Mouse (Mus musculus): ENCODE data around the gene Amotl1.
"Not testable (repeated sequence)": the region's sequence is repeated elsewhere in the genome, so short reads cannot be mapped to it uniquely, and the experiment has no call there.

The Amotl1 gene

DNA sequence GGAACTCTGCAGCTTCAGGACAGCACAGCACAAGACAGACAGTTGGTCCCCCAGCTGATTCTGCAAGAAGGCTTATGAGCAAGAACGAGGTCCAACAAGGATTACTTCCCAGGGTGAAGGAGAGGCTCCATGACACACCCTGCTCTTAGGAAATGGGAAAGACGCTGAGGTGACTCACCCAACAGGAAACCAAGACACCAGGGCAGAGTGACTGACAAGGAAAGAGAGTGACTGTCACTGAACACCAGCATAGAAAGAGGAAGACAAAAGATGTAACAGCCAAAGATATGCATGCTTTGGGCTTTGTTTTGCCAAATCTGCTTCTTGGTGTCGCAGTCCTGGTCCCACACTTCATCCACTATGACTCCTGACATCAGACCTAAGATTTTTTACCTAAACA lies 40.5 kb downstream of the Amotl1 start:
- in situ Hi-C loops (cut with MseI, MboI): no loop called here

DNA sequence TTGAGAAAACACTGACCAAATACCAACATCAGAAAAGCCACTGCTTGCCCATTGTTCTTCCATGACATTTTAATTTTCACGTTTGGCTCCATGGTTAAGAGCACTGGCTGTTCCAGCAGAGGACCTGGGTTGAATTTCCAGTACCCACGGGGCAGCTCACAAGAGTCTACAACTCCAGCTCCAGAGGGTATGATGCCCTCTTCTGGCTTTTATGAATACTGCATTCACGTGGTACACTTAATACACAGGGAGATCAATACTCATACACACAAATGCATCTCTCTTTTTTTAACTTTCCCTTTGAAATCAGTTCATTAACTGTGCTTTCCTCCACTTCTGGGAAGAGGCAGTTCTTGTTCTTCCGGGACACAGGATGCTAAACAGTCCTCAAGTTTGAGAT lies 41.4 kb downstream of the Amotl1 start:
- in situ Hi-C loops (cut with MseI, MboI): no loop called here

DNA sequence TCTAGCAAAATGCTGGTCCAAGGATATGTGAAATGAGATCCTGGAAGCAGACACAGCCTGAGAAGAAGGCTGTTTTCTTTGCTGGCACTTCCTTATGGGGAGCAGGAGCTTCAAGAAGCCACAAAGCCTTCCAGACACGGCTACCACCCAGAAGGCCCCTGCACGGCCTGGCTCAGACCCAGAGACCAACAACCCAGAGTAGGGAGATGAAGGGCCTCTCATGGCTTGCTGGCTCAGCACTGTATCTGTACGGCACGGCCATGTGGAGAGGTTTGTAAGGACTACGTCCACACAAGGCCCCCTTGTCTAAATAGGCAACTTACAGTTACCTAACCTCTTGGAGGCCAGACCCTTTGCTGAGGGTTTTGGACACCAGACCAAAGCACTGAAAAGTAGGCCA lies 45.1 kb downstream of the Amotl1 start:
- in situ Hi-C loops (cut with MseI, MboI): no loop called here

DNA sequence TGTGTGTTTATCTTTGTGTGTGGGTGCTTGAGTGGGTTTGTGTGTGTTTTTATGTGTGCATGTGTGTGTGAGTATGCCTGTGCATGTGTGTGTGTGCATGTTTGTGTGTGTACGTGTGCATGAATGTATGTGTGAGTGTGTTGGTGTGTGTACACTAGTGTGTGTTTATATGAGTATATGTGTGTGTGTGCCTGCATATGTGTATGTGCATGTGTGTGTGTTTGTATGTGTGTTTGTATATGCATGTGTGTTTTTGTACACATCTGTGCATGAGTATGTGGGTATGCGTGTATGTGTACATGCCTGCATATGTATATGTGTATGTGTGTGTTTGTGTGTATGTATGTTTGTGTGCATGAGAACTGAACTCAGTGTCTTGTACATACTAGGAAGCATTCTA lies 46.7 kb downstream of the Amotl1 start:
- in situ Hi-C loops (cut with MseI, MboI): no loop called here

DNA sequence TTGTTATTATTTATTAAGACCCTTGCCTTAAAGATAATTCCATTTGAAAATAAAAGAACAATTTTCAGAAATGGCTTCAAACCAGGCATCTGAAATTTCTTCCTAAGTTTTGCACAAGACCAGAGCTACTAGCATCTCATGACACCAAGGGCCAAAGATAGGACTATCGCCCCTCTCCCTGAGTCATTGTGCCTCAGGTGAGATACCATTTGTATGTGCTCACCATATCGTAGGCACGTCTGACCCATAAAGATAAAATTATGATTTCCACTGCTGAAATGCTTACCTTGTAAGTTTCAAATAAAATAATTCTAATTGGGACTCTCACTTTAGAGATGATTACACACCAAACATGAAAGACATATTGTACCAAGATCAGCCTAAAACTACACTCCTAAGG lies 47.4 kb downstream of the Amotl1 start:
- in situ Hi-C loops (cut with MseI, MboI): no loop called here

DNA sequence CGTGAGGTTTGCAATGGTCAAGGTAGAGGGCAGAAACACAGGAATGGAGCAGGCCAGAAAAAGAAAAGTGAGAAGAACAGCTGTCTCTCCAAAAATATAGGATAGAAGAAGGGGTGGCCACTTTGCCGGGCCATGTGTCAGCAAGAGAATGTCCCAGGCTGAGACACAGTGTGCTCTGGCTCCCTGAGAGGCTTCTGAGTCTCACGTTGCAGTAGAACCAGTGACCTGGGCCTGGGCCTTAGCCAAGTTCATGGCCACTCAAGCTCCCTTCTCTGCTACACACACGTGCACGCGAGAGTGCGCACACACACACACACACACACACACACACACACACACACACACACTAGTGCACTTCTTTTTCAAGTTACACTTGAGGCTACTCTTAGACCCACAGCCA lies 48.0 kb downstream of the Amotl1 start:
- in situ Hi-C loops (cut with MseI, MboI): no loop called here

DNA sequence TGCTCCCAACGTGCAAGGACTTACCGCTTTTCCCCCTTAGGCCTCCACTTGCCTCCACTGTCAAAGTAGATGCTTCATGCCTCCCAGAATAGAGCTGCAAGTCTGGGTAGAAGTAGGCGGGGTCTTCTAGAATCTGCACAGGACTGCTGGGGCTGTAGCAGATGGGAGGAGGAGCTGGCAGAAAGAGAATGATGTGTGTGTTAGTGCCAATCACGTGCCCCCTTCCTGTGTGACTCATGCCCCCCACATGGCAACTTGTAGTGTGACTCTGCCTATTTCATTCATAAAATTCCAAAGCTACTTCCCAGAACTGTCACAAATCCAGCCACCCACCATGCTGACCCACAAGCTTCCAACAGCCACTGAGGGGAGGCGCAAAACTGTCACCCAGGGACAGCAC lies 48.4 kb downstream of the Amotl1 start:
- in situ Hi-C loops (cut with MseI, MboI): no loop called here

DNA sequence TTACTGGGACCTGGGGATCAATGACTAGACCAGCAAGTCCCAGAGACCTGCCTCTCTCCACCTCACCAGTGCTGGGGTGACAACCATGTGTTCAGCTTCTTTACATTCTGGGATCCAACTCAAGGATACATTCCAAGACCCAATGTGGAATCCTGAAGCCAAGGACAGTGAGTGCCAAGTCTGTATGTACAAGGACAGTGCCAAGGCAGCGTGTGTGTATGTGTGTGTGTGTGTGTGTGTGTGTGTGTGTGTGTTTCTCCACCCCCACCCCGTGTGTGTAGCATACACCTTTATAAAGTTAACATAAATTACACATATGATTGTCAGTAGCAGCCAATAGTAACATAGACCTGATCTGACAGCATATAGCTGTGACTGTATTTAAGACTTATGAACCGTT lies 49.0 kb downstream of the Amotl1 start:
- in situ Hi-C loops (cut with MseI, MboI): no loop called here

DNA sequence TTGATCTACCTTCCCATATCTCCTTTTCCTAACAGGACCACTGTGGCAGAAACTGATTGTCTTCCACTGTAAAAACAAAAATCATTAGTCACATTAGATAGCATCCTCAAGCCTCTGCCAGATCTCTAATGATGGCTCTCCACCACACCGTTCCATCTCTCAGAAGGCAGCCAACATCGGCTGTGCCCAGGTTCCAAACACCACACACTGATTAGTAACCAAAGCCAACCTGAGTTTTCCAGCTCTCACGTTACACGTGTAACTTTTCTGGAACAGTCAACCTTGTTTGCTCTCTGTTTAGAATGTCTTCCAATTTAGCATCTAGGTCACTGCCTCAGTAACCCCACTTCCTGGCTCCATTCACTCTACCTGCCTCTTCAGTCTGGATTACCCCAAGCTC lies 51.0 kb downstream of the Amotl1 start:
- in situ Hi-C loops (cut with MseI, MboI): no loop called here

DNA sequence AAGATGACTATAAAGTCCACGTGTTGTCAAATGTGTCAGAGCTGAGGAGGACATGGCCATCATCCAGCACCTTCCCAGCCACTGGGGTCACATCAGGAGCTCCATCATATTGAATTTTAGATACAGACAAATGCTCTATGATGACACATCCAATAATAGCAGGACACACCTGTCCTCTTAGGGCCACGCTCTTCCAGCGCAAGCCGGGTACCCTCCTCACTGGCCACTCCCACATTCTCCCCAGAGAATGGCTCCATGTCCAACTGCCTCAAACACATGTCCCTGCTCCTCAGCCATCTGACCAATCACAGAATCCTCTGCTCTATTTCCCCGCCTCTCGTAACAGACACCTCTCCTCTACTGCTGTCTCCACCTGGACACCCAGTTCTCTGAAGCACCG lies 54.2 kb downstream of the Amotl1 start:
- in situ Hi-C loops (cut with MseI, MboI): no loop called here

DNA sequence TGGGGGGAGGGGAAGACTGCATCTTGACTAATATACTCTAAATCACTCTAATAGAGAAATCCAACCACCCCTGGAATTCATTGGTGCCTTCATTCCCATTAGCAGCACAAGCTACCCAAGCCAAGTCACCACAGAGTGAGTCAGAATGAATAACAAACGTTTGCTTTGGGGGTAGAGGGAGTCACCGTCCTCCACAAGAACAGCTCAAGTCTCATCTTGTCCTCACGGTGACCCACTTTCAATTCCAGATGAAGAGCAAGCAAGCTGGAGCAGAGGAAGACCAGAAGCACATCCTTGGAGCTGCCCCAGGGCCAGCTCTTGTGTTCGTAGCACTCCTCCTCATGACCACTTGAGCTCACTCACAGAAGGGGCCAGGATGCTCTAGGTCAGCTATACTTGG lies 56.2 kb downstream of the Amotl1 start:
- in situ Hi-C loops (cut with MseI, MboI): no loop called here

DNA sequence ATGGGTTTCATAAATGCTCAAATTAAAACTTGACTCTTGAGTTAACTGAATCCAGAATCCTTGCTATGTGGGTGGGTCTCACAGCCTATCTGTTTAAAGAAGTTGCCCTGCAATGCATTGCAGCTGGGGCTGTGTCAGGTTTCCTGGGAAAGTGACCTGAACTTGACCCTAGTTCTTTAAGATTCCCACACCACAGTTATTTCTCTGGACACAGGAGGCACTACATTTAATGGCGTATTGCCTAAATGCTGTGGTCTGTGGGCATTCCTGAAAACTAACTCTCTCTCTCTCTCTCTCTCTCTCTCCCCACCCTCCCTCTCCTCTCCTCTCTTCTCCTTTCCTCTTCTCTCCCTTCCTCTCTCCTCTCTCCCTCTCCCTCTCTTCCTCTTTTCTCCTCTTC lies 59.2 kb downstream of the Amotl1 start:
- in situ Hi-C loops (cut with MseI, MboI): no loop called here

DNA sequence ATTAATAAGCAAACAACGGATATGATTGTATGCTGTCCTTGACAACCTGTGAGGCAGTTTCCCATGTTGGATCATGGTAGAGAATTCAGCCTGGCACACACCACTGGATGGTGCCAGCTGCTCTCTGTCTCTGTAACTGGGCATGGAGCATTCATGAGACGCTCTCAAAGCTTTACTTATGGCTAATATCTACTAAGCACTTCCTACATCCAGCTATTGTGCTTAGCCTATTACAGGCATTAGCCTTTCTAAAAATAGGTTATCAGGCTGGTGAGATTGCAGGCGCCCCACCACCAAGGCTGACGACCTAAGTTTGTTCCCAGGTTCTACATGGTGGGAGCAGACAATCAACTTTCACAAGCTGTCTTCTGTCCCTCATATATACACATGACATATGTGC lies 65.9 kb downstream of the Amotl1 start:
- in situ Hi-C loops (cut with MseI, MboI): no loop called here

DNA sequence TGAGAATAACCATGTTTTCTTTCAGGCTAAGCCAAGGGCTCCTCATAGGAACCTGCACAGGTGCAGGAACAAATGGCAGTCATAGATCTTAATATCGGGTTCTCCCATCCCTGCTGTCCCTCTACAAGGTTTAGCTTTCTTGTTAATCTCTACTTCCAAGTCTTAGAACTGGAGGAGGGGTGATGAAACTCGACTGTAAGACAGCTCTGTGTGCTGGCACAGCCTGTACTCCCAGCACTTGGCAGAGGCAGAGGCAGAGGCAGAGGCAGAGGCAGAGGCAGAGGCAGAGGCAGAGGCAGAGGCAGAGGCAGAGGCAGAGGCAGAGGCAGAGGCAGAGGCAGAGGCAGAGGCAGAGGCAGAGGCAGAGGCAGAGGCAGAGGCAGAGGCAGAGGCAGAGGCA lies 68.5 kb downstream of the Amotl1 start:
- in situ Hi-C loops (cut with MseI, MboI): not testable (repeated sequence)

DNA sequence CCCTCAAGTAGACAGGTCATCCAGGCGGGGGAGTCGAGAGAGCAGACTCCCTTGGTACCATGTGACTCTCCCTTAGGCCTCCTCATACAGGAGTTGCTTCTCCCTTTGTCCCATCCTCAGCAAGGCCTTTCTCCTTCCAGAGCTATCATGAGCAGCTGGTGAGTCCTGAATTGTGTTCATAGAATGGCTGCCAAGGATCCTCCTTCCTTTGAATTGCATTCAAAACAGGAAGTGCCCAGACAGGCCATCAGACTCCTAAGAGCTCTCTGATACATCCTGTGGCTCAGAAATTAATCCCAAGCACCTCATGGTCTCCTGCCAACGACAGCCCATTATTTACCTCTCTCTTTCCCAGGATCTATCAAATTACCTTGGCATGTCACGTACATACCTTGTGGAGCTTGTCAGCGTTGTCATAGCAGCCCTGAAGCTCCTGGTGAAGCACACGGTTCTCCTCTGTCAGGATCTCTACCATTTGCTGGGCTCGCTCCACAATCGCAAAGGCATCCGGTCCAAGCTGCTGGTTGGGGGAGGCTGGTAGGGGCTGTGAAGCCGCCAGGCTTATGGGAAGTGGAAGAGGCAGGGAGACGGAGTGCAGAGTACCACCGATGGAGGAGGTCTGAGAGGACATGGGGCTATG lies 70.0 kb downstream of the Amotl1 start:
- in situ Hi-C loops (cut with MseI, MboI): no loop called here

DNA sequence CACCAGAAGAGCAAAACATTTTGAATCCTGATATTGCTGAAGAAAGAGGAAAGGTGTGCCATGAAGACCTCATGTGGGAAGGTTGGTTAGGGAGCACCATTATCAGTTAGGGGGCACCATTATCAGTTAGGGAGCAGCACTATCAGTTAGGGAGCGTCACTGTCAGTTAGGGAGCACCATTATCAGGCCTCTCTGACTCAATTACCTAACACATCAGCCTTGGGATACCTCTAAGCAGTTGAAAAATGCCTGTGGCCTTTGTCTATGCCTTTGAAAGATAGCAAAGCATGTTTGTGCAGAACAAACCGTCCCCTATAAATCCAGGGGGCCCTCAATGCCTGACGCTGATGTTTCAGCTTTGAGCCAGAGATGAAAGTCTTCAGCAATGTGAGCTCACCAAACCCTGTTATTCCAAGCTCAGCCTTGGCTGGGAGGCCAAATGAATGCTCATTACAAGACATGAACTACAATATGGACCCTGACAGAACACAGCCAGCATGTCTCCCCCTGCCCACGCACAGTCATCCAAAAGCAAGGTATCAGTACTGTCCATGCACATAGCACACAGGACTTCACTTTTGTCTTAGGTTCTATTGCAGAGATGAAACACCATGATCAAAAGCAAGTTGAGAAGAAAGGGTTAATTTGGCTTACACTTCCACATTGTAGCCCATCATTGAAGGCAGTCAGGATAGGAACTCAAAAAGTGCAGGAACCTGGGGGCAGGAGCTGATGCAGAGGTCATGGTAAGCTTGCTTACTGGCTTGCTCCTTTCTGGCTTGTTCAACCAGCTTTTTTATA lies 75.5 kb downstream of the Amotl1 start:
- in situ Hi-C loops (cut with MseI, MboI): no loop called here

DNA sequence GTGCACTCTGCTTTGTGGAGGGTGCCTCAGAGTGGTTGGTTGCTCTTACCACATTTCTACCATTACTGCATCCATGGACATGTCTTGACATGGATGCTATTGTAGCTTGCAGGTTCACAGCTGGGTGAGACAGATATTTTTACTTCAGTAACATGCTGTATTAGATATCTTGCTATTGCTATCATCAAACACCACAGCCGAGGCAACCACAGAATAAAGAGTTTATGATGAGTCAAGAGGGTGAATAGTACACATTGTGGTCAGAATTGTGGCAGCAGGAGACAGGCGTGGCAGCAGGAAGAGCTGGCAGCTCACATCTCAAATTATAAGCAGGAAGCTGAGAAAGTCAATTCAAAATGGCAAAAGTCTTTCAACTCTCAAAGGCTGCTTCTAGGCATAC lies 76.4 kb downstream of the Amotl1 start:
- in situ Hi-C loops (cut with MseI, MboI): no loop called here

DNA sequence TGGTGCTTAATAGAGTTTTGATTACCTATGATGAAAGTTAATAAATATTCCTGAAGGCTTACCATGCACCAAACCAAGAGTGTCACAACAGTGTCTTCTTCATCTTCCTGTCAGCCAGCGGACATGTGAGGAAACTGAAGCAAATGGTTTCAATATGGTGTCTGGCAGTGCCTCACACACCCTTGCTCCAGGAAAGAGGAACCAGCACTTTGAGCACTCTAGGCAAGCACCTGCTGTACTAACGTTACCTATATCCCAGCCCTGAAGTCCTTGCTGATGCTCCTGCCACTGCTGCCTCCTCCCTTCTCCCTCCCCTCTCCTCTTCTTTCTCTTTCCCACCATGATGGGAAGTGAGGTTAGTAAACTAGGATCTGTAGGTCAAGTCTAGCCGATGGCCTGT lies 80.4 kb downstream of the Amotl1 start:
- in situ Hi-C loops (cut with MseI, MboI): no loop called here

DNA sequence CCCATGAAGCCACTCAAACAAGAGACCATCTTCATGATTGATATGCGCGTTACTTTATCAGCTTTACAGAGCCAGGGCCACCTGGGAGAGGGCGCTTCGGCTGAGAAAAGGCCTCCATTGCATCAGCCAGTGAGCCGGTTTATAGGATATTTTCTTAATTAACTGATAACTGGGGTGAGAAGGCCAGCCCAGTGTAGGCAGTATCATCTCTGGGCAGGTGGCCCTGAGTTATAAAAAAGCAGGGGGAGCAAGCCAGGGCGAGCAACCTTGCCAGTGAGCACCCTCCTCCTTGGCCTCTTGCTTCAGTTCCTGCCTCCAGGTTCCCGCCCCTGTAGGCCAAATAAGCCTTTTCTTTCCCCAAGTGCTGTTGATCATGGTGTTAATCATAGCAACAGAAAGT lies 81.5 kb downstream of the Amotl1 start:
- in situ Hi-C loops (cut with MseI, MboI): no loop called here

DNA sequence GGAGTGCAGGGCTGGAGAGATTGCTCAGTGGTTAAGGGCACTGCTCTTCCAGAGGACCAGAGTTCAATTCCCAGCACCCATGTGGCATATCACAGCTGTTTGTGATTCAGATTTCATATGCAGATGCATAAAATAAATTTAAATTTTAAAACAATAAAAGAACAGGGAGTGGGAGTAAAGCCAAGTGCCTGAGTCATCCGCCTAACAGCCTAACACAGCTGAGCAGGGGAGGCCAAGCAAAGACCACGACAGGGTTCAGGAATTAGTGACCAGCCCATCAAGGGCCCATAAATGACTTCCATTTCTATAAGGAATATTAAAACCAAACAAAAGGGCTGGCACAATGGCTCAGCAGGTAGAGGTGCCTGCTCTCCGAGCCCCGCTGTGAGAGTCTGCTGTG lies 84.3 kb downstream of the Amotl1 start:
- in situ Hi-C loops (cut with MseI, MboI): no loop called here

DNA sequence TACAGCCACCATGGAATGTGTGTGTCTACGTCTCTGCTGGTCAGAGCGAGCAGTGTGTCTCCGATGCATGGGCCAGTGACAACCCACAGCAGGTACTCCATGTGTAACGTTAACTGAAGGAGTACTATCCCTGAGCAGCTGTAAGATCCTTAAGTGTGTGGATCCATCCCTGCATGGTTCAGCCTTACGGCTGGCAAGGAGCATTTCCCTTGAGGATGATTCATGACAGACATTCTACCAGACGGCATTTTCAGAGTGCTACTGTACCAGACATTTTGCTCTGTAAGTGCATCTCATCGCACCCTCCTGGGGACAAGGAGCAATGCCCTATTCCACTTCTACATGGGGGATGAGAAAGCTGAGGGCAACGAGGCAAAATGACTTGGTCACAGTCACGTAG lies 84.9 kb downstream of the Amotl1 start:
- in situ Hi-C loops (cut with MseI, MboI): no loop called here

DNA sequence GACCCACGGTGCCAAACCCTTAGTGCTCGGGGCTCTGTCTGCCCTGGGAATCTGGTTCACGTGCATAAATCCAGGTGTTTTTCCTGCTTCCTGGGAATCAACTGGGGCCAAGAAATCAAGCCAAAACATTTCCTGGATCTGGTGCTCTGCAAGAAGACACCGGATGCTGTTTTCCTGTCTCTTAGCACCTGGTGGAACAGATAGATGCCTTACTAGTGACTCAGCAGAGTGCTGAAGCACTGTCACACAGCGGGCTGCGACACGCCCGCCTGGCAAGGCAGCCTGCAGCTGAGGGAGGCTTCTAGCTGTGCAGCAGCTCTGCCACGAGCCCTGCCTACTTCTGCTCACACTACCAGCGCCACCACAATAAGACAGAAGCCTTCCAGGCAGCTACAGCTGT lies 85.4 kb downstream of the Amotl1 start:
- in situ Hi-C loops (cut with MseI, MboI): no loop called here

DNA sequence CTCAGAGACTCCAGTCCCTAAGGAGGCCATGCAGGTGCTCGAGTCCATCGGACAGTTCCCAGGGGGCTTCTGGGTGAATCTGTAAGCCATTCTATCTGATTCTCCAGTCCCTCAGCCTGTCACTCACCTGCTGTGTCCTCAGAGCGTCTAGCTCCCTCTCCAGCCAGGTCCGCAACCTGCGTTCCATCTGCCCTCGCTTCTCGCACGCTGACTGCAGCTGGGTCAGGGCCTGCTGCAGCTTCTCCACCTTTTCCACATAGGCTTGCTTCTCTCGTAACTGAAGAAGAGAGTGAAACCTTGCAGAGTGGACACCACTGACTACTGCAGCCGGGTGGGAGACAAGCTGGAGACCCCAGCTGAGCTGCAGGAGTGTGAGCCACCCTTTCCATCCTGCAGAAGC lies 86.5 kb downstream of the Amotl1 start:
- in situ Hi-C loops (cut with MseI, MboI): no loop called here

DNA sequence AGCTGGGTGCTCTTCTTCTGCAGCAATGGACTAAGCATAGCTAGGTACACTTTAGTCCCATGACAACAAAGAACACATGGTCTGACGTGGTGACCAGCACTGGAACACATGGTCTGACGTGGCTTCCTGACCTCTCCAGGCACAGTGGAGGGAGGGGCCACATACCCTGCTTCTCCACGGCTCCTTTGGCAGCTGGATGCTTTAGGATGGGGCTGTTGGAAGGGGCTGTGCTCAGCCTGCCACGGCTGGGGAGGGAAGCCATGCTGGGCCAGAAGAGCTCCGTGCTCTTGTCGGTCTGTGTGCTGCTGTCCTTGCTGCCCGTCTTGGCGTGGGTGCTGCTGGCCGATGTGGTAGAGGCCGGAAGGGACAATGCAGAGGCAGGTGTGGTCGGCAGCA lies 96.5 kb downstream of the Amotl1 start:
- in situ Hi-C loops (cut with MseI, MboI): no loop called here

Data from mouse trophoblast stem cell (cell line).